Mouse (Mus musculus): ENCODE measurements around the gene Ccdc138. TPM values are rescaled to one million over a fixed set of nuclear protein-coding genes. Genes with fewer than 3 reads are reported as not detected.

The Ccdc138 gene
- polyA plus RNA-seq, 1 experiment, result 0.44 TPM

GRCm38 (mm10) chr10:58601946-58602345 lies 104.2 kb downstream of the Ccdc138 start:
- TF ChIP-seq SRF (IDR thresholded peaks at IDR 0.05; ENCODE audit: control insufficient read depth, insufficient read length, low read depth) (no peak), USF1 (IDR thresholded peaks at IDR 0.05; ENCODE audit: low read depth) (no peak), POLR2A (IDR thresholded peaks at IDR 0.05; ENCODE audit: insufficient read length, low read depth) (no peak), TCF3 (IDR thresholded peaks at IDR 0.05; ENCODE audit: insufficient read length, low read depth) (no peak), CEBPB (IDR thresholded peaks at IDR 0.05; ENCODE audit: insufficient read depth, poor library complexity, severe bottlenecking) (no peak), E2F4 (IDR thresholded peaks at IDR 0.05; ENCODE audit: insufficient read depth) (no peak), POLR2AphosphoS2 (IDR thresholded peaks at IDR 0.05; ENCODE audit: insufficient read length, low read depth) (no peak), REST (IDR thresholded peaks at IDR 0.05; ENCODE audit: insufficient read depth, insufficient read length) (no peak), MYOD1 (IDR thresholded peaks at IDR 0.05; ENCODE audit: control insufficient read depth in 1 of 3, insufficient read length in 2 of 3, low read depth in 2 of 3) (no peak), MAX (IDR thresholded peaks at IDR 0.05; ENCODE audit: low read depth) (no peak), TCF12 (IDR thresholded peaks at IDR 0.05; ENCODE audit: insufficient read depth, poor library complexity, severe bottlenecking) (no peak), MYOG (IDR thresholded peaks at IDR 0.05; ENCODE audit: control insufficient read depth in 1 of 3, insufficient read depth in 1 of 3, insufficient read length in 2 of 3, low read depth in 2 of 3) (no peak)
- no peak overlapping the region for H3K4me2 ChIP-seq (ENCODE audit: low read depth)
- no peak overlapping the region for H3ac ChIP-seq (ENCODE audit: control insufficient read depth, insufficient read length)
- H3K36me3 ChIP-seq (ENCODE audit: control insufficient read depth, insufficient read depth), result no peaks in the 10 kb centered on the region
- H3K79me2 ChIP-seq (ENCODE audit: control insufficient read depth, insufficient read depth), result no peaks in the 10 kb centered on the region
- H3K27me3 ChIP-seq (ENCODE audit: control insufficient read depth, insufficient read depth, insufficient read length), result no peaks in the 10 kb centered on the region
- H3K4me3 ChIP-seq, result no peak overlapping the region

- no peaks in the 10 kb centered on the region for H3K36me3 ChIP-seq (ENCODE audit: control insufficient read depth, insufficient read depth)
- H3K79me2 ChIP-seq (ENCODE audit: control insufficient read depth, insufficient read depth), result no peaks in the 10 kb centered on the region
- H3K4me2 ChIP-seq (ENCODE audit: low read depth), result no peak overlapping the region
- TF ChIP-seq USF1 (IDR thresholded peaks at IDR 0.05; ENCODE audit: low read depth) (no peak), CEBPB (IDR thresholded peaks at IDR 0.05; ENCODE audit: insufficient read depth, poor library complexity, severe bottlenecking) (no peak), SRF (IDR thresholded peaks at IDR 0.05; ENCODE audit: control insufficient read depth, insufficient read length, low read depth) (no peak), TCF12 (IDR thresholded peaks at IDR 0.05; ENCODE audit: insufficient read depth, poor library complexity, severe bottlenecking) (no peak), MYOG (IDR thresholded peaks at IDR 0.05; ENCODE audit: control insufficient read depth in 1 of 3, insufficient read depth in 1 of 3, insufficient read length in 2 of 3, low read depth in 2 of 3) (no peak), POLR2A (IDR thresholded peaks at IDR 0.05; ENCODE audit: insufficient read length, low read depth) (no peak), MYOD1 (IDR thresholded peaks at IDR 0.05; ENCODE audit: control insufficient read depth in 1 of 3, insufficient read length in 2 of 3, low read depth in 2 of 3) (no peak), MAX (IDR thresholded peaks at IDR 0.05; ENCODE audit: low read depth) (no peak), TCF3 (IDR thresholded peaks at IDR 0.05; ENCODE audit: insufficient read length, low read depth) (no peak), E2F4 (IDR thresholded peaks at IDR 0.05; ENCODE audit: insufficient read depth) (no peak), REST (IDR thresholded peaks at IDR 0.05; ENCODE audit: insufficient read depth, insufficient read length) (no peak), POLR2AphosphoS2 (IDR thresholded peaks at IDR 0.05; ENCODE audit: insufficient read length, low read depth) (no peak)
- no peaks in the 10 kb centered on the region for H3K27me3 ChIP-seq (ENCODE audit: control insufficient read depth, insufficient read depth, insufficient read length)
- H3K4me3 ChIP-seq, result no peak overlapping the region
- H3ac ChIP-seq (ENCODE audit: control insufficient read depth, insufficient read length), result no peak overlapping the region
These were observed 107.0 kb downstream of the Ccdc138 start for GRCm38 (mm10) chr10:58604779-58605178.

GRCm38 (mm10) chr10:58606356-58606755 lies 108.6 kb downstream of the Ccdc138 start:
- Histone ChIP-seq H3K4me2 (ENCODE audit: low read depth) (no peak overlapping the region), H3K27me3 (ENCODE audit: control insufficient read depth, insufficient read depth, insufficient read length) (no peaks in the 10 kb centered on the region), H3K79me2 (ENCODE audit: control insufficient read depth, insufficient read depth) (no peaks in the 10 kb centered on the region), H3K36me3 (ENCODE audit: control insufficient read depth, insufficient read depth) (no peaks in the 10 kb centered on the region), H3ac (ENCODE audit: control insufficient read depth, insufficient read length) (no peak overlapping the region), H3K4me3 (no peak overlapping the region)
- TF ChIP-seq CEBPB (IDR thresholded peaks at IDR 0.05; ENCODE audit: insufficient read depth, poor library complexity, severe bottlenecking) (no peak), TCF12 (IDR thresholded peaks at IDR 0.05; ENCODE audit: insufficient read depth, poor library complexity, severe bottlenecking) (no peak), MYOD1 (IDR thresholded peaks at IDR 0.05; ENCODE audit: control insufficient read depth in 1 of 3, insufficient read length in 2 of 3, low read depth in 2 of 3) (no peak), POLR2AphosphoS2 (IDR thresholded peaks at IDR 0.05; ENCODE audit: insufficient read length, low read depth) (no peak), USF1 (IDR thresholded peaks at IDR 0.05; ENCODE audit: low read depth) (no peak), MAX (IDR thresholded peaks at IDR 0.05; ENCODE audit: low read depth) (no peak), REST (IDR thresholded peaks at IDR 0.05; ENCODE audit: insufficient read depth, insufficient read length) (no peak), E2F4 (IDR thresholded peaks at IDR 0.05; ENCODE audit: insufficient read depth) (no peak), SRF (IDR thresholded peaks at IDR 0.05; ENCODE audit: control insufficient read depth, insufficient read length, low read depth) (no peak), TCF3 (IDR thresholded peaks at IDR 0.05; ENCODE audit: insufficient read length, low read depth) (no peak), MYOG (IDR thresholded peaks at IDR 0.05; ENCODE audit: control insufficient read depth in 1 of 3, insufficient read depth in 1 of 3, insufficient read length in 2 of 3, low read depth in 2 of 3) (no peak), POLR2A (IDR thresholded peaks at IDR 0.05; ENCODE audit: insufficient read length, low read depth) (no peak)

GRCm38 (mm10) chr10:58608858-58609257 lies 111.1 kb downstream of the Ccdc138 start:
- no peaks in the 10 kb centered on the region for H3K79me2 ChIP-seq (ENCODE audit: control insufficient read depth, insufficient read depth)
- no peak overlapping the region for H3K4me3 ChIP-seq
- H3K27me3 ChIP-seq (ENCODE audit: control insufficient read depth, insufficient read depth, insufficient read length), result no peaks in the 10 kb centered on the region
- TF ChIP-seq MYOD1 (IDR thresholded peaks at IDR 0.05; ENCODE audit: control insufficient read depth in 1 of 3, insufficient read length in 2 of 3, low read depth in 2 of 3) (no peak), POLR2A (IDR thresholded peaks at IDR 0.05; ENCODE audit: insufficient read length, low read depth) (no peak), TCF12 (IDR thresholded peaks at IDR 0.05; ENCODE audit: insufficient read depth, poor library complexity, severe bottlenecking) (no peak), REST (IDR thresholded peaks at IDR 0.05; ENCODE audit: insufficient read depth, insufficient read length) (no peak), E2F4 (IDR thresholded peaks at IDR 0.05; ENCODE audit: insufficient read depth) (no peak), MYOG (IDR thresholded peaks at IDR 0.05; ENCODE audit: control insufficient read depth in 1 of 3, insufficient read depth in 1 of 3, insufficient read length in 2 of 3, low read depth in 2 of 3) (no peak), CEBPB (IDR thresholded peaks at IDR 0.05; ENCODE audit: insufficient read depth, poor library complexity, severe bottlenecking) (no peak), MAX (IDR thresholded peaks at IDR 0.05; ENCODE audit: low read depth) (no peak), SRF (IDR thresholded peaks at IDR 0.05; ENCODE audit: control insufficient read depth, insufficient read length, low read depth) (no peak), USF1 (IDR thresholded peaks at IDR 0.05; ENCODE audit: low read depth) (no peak)
- no peak overlapping the region for H3K4me2 ChIP-seq (ENCODE audit: low read depth)
- H3K36me3 ChIP-seq (ENCODE audit: control insufficient read depth, insufficient read depth), result no peaks in the 10 kb centered on the region
- H3ac ChIP-seq (ENCODE audit: control insufficient read depth, insufficient read length), result no peak overlapping the region

Data from myocyte (in vitro differentiated cells).